Mouse (Mus musculus): ENCODE data around the gene Slc45a1. TPM values are rescaled to one million over a fixed set of nuclear protein-coding genes. Genes with fewer than 3 reads are reported as not detected.

Gene Slc45a1
- total RNA-seq, 2 experiments from 2014 or later = 52.1 to 54.9 TPM

DNA sequence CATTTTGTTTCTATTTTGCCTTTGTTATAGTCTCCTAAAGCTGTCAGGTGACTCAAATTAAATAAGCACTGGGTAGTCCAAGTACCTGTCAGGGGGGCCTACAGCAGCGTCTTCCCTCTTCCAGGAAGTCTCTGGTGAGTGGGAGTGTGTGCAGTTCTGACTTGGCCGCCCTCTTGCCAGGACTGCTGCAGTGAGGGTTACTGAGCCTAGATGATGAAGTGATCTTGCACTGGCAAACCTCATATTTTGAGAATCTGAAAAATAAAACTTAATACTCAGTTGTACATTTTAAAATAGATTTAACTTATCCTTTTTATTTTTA, 63.7 kb downstream of the Slc45a1 start:
- DNase-seq (ENCODE audit: extremely low spot score in 1 of 2, low spot score in 2 of 2) = no peak
- intact Hi-C loops (cut with DNase I) = no loop called here

DNA sequence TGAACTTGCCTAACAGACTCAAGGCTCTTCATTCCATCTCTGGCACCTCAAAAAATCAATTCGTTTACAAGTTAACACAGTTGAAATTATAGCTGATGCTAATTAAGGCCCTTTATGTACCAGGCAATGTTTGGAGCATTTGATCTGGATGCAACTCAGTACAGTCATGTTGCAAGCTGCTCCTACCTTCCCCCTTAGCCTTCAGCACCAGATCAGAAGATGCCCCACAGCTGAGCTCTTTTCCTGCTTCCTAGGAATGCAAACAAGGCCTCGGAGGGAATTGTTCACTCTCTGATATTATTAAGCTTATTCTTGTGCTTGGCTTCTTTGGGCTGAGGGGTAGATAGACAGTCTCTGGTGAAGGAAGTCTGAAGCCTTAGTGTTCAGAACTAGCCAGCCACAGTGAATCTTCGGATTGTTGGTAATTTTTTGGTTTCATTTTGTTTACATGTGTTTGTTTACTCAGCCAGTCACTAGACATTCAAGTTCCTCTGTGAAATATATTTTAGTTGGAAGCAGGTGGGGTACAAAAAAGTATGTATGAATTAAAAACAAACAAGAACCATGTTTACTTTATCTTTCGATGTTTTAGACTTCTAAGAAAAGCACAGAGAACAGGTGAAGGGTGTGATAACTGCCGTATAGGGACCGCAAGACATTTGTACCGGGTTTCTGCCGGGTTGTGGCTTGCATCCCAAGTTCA, 64.2 kb downstream of the Slc45a1 start:
- intact Hi-C loops (cut with DNase I) = no loop called here
- DNase-seq (ENCODE audit: extremely low spot score in 1 of 2, low spot score in 2 of 2) = no peak

DNA sequence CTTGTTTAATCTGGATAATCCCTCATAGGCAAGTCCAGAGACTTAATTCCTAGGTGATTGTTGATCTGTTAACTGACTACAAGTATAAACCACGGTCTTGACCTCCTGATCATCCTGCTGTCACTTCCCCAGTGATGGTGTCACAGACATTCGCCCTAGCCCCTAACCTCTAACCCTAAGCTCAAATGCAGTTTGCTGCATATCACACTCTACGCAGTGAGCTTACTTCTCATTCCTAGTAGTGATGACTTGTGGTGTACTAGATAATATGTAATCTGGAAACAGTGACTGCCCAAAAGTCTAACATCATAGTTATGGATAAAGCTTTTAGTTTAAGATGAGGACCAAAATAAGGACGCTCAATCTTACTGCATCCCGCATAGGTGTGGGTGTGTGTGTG, 65.7 kb downstream of the Slc45a1 start:
- intact Hi-C loops (cut with DNase I) = no loop called here
- no peak for DNase-seq (ENCODE audit: extremely low spot score in 1 of 2, low spot score in 2 of 2)

DNA sequence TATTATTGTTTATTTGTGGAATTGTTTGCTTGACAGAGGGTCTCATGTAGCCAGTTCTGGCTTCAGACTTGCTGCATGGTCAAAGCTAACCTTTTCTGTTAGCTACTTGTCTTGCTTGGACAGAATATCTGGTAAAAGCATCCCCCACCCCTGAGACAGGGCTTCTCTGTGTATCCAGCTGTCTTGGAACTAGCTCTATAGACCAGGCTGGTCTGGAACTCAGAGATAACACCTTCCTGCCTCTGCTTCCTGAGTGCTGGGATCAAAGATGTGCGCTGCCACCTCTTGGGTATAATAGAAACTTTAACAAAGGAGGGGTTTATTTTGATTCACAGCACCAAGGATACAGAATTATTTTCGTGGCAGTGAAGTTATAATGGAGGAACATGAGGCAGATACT, 66.2 kb downstream of the Slc45a1 start:
- DNase-seq (ENCODE audit: extremely low spot score in 1 of 2, low spot score in 2 of 2) = no peak
- intact Hi-C loops (cut with DNase I) = no loop called here

DNA sequence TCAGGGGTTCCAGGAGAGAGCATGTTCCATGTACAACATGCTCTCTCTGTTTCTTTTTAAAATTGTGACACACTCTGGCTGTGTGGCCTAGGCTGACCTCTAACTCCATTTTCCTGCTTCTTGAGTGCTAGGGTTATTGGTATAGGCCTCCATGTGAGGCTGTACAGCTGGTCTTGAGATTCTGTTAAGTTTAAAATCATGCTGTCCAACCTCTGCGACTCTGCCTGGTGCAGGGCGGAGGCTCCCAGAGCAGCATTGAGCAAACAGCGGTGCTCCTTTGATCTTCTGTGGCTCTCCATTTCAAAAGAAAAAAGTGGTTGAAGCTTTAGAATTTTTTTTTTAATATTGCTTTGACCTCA, 68.2 kb downstream of the Slc45a1 start:
- intact Hi-C loops (cut with DNase I) = no loop called here
- no peak for DNase-seq (ENCODE audit: extremely low spot score in 1 of 2, low spot score in 2 of 2)

DNA sequence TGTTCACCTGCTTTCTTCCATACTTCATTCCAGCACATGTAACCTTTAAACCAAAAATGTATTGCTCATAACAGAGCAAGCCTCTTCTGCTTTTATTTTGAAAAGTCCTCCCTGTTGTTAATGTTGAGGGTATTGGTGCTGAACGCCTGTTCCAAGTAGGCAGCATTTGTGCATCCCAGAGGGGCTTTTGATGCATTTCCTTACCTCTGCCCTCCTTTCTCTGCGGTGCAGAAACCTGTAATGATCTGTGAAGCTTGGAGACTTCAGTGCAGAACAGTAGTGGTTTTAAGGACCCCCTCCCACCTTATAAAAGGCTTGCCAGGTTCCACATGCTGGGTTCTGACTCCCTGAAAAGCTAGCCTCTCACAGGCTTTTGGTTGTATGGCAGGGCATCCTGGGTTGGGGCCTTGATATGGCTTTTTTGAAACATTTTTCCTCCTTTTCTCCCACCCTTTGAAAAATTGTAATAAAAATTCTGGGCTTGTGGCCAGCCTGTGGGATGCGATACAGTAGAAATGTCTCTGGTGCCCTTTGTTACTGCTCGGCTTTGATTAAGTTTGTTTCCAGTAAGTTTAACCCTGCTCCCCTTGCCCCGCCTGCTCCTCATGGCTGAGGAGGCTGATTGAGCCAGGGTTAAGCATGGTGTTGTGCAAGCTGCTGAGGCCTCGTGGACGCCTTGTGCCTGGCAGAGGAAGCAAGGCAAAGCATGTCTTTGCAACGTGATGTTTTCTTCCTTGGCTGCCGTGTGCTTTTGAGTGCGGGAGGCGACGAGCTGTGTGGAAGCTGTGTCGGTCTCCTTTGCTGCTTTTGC, 68.8 kb downstream of the Slc45a1 start:
- intact Hi-C loops (cut with DNase I) = no loop called here

DNA sequence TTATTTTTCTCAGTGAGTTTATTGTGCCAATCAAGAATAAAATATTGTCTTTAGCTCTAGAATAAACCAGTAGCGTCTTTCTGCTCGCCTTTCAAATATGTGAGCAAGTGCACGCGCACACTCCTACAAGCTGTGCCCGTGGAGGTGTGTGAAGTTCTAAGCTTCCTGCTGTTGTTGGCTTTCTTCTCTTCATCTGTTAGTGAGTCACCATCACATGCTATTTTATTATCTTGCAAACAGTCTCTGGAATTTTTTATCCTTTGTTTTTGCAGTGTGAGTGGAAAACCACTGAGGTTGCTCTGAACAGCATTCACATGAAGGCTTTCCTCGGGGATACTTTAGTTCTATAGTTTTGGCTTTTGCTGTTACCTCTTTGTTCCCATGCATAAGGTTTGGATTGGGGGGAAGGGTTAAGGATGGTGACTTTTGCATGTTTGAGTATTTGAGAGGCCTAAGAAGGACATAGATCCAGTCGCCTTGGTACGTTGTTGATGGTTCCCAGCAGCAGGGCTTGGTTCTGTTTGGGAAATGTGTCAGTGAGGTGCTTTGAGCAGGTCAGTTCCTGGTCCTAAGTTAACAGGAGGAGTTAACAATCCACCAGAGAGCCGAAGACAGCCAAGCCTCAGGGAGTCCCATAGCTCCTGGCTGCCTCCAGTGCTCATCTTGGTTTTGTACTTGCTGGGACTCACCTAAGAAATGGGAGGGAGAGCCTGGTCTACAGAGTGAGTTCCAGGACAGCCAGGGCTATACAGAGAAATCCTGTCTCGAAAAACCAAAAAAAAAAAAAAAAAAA, 69.8 kb downstream of the Slc45a1 start:
- DNase-seq (ENCODE audit: extremely low spot score in 1 of 2, low spot score in 2 of 2) = no peak
- intact Hi-C loops (cut with DNase I) = no loop called here

More for the DNA sequence above, 68.8 kb downstream of the Slc45a1 start:
- peak; percentile 59 to 74 for DNase-seq (ENCODE audit: extremely low spot score in 1 of 2, low spot score in 2 of 2)

Other genes with a start within 250 kb of the Slc45a1 start
- gene Errfi1, start 201.7 kb upstream of the Slc45a1 start, total RNA-seq (2021) = 10 to 100 TPM; 19.8 to 23.7 TPM